Mouse (Mus musculus) midbrain, embryonic 16.5 days (tissue): ENCODE measurements around the gene Gatd1. TPM values are rescaled to one million over a fixed set of nuclear protein-coding genes. Genes with fewer than 3 reads are reported as not detected.

Source experiments
- ATAC-seq: fragments of 200-750 bp; cut with Nextera tagmentation; 2 replicates; pipeline ENCODE4 v1.8.0; 2017; ENCODE audit warnings: moderate TSS enrichment
- H3K27ac ChIP-seq: fragments of 300-500 bp; sonication (generic); 2 replicates; pipeline ENCODE4 v1.5.1; 2014; ENCODE audit warnings: mild to moderate bottlenecking, low read length, mixed read lengths
- H3K27me3 ChIP-seq: fragments of 300-500 bp; sonication (generic); 2 replicates; pipeline ENCODE4 v1.6.1; 2014; ENCODE audit warnings: low read depth, low read length, mixed read lengths; ENCODE audit not compliant: control insufficient read depth, insufficient read depth
- H3K36me3 ChIP-seq: fragments of 300-500 bp; sonication (generic); 2 replicates; pipeline ENCODE4 v1.6.1; 2014; ENCODE audit warnings: mild to moderate bottlenecking, low read length, moderate library complexity, mixed read lengths; ENCODE audit not compliant: control insufficient read depth, insufficient read depth
- H3K4me1 ChIP-seq: fragments of 300-500 bp; sonication (generic); 2 replicates; pipeline ENCODE4 v1.6.1; 2014; ENCODE audit warnings: mild to moderate bottlenecking, low read length, mixed read lengths; ENCODE audit not compliant: control insufficient read depth, insufficient read depth
- H3K4me2 ChIP-seq: fragments of 300-500 bp; sonication (generic); 2 replicates; pipeline ENCODE4 v1.6.1; 2014; ENCODE audit warnings: mild to moderate bottlenecking, low read length, mixed read lengths
- H3K4me3 ChIP-seq: fragments of 300-500 bp; sonication (generic); 2 replicates; pipeline ENCODE4 v1.5.1; 2014; ENCODE audit warnings: low read depth, mild to moderate bottlenecking, low read length, moderate library complexity, mixed read lengths
- H3K9ac ChIP-seq: fragments of 300-500 bp; sonication (generic); 2 replicates; pipeline ENCODE4 v1.6.1; 2014; ENCODE audit warnings: low read depth, low read length, mixed read lengths
- H3K9me3 ChIP-seq: fragments of 300-500 bp; sonication (generic); replicated peaks from 2 replicates; pipeline ENCODE4 v1.6.1; 2014; ENCODE audit warnings: mild to moderate bottlenecking, low read length, mixed read lengths; ENCODE audit not compliant: control insufficient read depth, poor library complexity, severe bottlenecking
- WGBS: fragments of 180-500 bp; shearing (Covaris S2); extraction: QIAGEN DNeasy Blood & Tissue Kit; methylation state at CpG from one replicate; pipeline ENCODE4 v1.1.7; 2014; 5-methylcytosine and 5-hydroxymethylcytosine counted together
- polyA plus RNA-seq: library from polyadenylated mRNA; unstranded; fragments of >200 nt; fragmentation: Nextera tagmentation; extraction: Ambion mirVana; gene quantifications from 2 replicates; pipeline ENCODE4 v1.2.1, GENCODE M21; 2015

Gatd1 gene
- polyA plus RNA-seq, 1 experiment from 2014 or later = 54.9 TPM

GRCm38 (mm10) chr7:141432186-141432611, 18.3 kb upstream of the Gatd1 start:
- H3K27me3 ChIP-seq = no peaks in the 10 kb centered on the region
- no peak overlapping the region for H3K4me3 ChIP-seq
- ATAC-seq = no peak
- no peak overlapping the region for H3K27ac ChIP-seq
- H3K9me3 ChIP-seq = no peaks in the 10 kb centered on the region
- H3K9ac ChIP-seq = no peak overlapping the region
- peaks cover 32% of the 10 kb centered on the region for H3K36me3 ChIP-seq
- H3K4me2 ChIP-seq = no peak overlapping the region
- H3K4me1 ChIP-seq = peaks cover 51% of the 10 kb centered on the region
- 91% methylated on average over 8 of the region's 8 CpGs for WGBS

GRCm38 (mm10) chr7:141431434-141432185, 17.7 kb upstream of the Gatd1 start:
- no peaks in the 10 kb centered on the region for H3K9me3 ChIP-seq
- no peak overlapping the region for H3K27ac ChIP-seq
- WGBS = 95% methylated on average over 19 of the region's 19 CpGs
- no peak overlapping the region for H3K4me3 ChIP-seq
- peaks cover 49% of the 10 kb centered on the region for H3K4me1 ChIP-seq
- H3K36me3 ChIP-seq = peaks cover 35% of the 10 kb centered on the region
- H3K27me3 ChIP-seq = no peaks in the 10 kb centered on the region
- no peak for ATAC-seq
- no peak overlapping the region for H3K4me2 ChIP-seq
- H3K9ac ChIP-seq = 0 out of 2 replicates have a peak overlapping the region, but pooled peaks have one; percentile 14

GRCm38 (mm10) chr7:141430585-141431240, 16.8 kb upstream of the Gatd1 start:
- Histone ChIP-seq H3K27ac (no peak overlapping the region), H3K27me3 (no peaks in the 10 kb centered on the region), H3K4me1 (peaks cover 40% of the 10 kb centered on the region), H3K4me2 (no peak overlapping the region), H3K9ac (no peak overlapping the region), H3K4me3 (no peak overlapping the region), H3K9me3 (no peaks in the 10 kb centered on the region), H3K36me3 (peaks cover 41% of the 10 kb centered on the region)
- no peak for ATAC-seq
- 95% methylated on average over 9 of the region's 9 CpGs for WGBS

DNA sequence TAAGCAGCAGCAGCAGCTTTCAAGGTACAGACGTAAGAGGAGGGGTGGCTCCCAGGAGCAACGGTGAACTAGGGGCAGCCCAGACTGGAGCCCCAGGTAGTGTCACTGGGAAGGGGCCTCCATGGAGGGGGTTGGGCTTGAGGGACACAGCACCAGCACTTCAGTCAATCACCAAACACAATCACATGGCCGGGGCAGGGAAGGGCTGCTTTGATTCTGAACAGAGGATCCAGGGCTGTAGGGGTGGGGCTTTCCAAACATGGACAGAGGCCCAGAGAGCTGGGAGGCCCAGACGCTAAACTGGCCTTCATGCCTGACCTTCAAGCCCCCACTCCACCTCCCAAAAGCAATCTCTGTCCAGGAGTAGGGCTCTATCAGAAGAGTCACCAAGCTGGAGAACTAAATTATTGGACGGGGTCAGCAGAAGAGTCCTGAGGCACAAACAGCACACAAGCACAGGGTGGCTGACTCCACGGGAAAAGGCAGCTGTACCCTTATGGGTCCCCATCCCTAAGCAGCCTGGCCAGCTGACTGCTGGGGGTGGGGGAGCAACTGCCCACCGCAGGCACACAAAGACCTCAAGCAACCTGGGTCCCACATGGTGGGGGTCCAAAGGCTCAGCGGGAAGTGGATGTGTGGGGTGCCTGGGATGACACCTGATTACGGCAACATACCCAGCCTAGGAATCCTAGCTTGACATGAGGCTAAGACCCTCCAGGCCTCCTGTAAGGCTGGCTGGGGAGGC, 16.1 kb upstream of the Gatd1 start:
- Histone ChIP-seq H3K9me3 (no peaks in the 10 kb centered on the region), H3K4me3 (peak overlapping the region; percentile 55), H3K4me2 (peak overlapping the region; percentile 76), H3K27ac (no peak overlapping the region; the same call in 1 of the 2 replicates), H3K36me3 (peaks cover 41% of the 10 kb centered on the region), H3K27me3 (no peaks in the 10 kb centered on the region), H3K4me1 (peaks cover 34% of the 10 kb centered on the region), H3K9ac (peak overlapping the region; percentile 86)
- ATAC-seq = 0 out of 2 replicates have a peak, but pooled peaks have one; percentile 12
- WGBS = 61% methylated on average over 9 of the region's 9 CpGs

DNA sequence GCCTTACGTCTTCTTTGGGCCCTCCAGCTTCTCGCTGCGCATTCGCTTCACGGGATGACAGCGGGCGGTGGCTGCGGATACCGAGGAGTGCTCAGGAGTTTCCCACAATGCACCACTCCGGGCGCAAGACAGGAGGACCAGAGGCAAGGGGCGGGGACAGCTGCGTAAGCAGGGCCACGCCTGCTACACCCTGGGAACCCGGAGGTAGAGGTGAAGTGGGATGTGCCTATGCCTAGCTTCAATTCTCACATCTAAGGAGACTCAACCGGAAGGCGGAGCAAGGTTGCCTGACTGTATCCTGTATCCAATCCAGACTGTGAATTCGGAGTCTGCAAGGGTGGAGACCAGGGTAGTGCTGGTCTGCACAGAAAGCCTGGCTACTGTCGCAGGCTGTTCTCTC, 15.4 kb upstream of the Gatd1 start, which contains the start of gene Cend1:
Gene Cend1, minus strand, starts transcription at position 182 of the 400 bp plus-strand sequence.
- Histone ChIP-seq H3K27me3 (no peaks in the 10 kb centered on the region), H3K9ac (peak within 1 kb of the TSS; percentile 86), H3K27ac (peak within 1 kb of the TSS; percentile 78), H3K4me2 (peak within 1 kb of the TSS; percentile 76), H3K4me1 (peaks cover 30% of the 10 kb centered on the region), H3K9me3 (no peaks in the 10 kb centered on the region), H3K36me3 (peaks cover 41% of the 10 kb centered on the region), H3K4me3 (peak within 1 kb of the TSS; percentile 55)
- ATAC-seq = peak; percentile 79
- WGBS = 3% methylated on average over 19 of the region's 19 CpGs

DNA sequence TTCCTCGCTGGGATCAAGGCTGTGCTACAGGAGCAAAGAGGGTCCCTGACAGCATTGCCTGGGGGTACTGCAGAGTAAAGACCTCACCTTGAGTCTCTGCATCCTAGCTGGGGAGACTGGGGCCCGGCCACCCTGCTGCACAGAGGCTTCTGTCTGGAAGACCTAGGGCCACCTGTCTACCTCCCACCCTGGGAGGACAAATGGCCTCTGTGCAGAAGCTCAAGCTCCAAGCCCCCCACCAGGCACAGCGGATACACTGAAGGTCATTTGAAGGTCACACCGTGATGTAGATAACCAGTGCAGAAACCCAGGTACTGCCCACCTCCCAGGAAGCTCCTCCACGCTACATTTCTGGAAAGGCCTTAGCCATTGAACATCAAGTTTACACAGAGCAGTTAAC, 14.8 kb upstream of the Gatd1 start:
- Histone ChIP-seq H3K36me3 (peaks cover 40% of the 10 kb centered on the region), H3K4me1 (peaks cover 24% of the 10 kb centered on the region), H3K9ac (peak overlapping the region; percentile 86), H3K27me3 (no peaks in the 10 kb centered on the region), H3K9me3 (no peaks in the 10 kb centered on the region), H3K4me2 (peak overlapping the region; percentile 76), H3K27ac (peak overlapping the region; percentile 78), H3K4me3 (peak overlapping the region; percentile 55)
- ATAC-seq = no peak
- WGBS = 59% methylated on average over 5 of the region's 5 CpGs

DNA sequence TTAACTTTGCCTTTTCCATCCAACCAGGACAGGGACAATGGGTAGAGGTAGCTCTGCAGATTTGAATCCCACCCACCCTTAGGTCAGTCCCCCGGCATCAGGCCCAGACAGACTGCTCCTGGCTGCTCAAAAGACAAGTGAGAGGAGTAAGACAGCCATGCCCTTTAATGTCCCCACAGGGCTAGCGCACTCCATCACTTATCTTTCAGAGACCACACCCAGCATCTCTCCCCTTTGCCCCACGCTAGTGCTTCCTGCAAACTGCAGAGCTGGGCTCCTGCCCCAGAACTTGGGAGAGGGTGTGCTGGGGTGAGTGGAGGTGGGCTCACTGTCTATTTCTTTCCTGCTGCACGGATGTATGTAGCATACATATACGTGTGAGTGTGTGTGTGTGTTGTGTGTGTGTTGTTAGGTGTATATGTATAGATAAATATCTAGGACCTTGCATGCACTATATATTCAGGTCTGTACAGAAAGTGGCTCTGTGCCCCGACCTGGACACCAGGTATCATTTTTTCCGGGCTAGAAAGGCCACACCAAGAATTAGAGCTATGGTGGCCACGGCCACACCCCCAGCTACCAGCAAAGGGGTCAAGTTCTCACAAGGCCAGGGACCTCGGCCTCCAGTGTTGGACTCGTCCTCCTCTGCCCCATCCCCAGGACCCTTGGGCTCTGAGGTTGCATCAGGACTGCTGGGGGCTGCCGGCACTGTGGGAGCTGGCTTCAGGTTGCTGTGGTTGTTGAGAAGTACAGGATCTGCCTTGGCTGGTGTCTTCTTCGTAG, 13.2 kb upstream of the Gatd1 start:
- no peak for ATAC-seq
- no peak overlapping the region for H3K9ac ChIP-seq
- WGBS = 90% methylated on average over 12 of the region's 12 CpGs

DNA sequence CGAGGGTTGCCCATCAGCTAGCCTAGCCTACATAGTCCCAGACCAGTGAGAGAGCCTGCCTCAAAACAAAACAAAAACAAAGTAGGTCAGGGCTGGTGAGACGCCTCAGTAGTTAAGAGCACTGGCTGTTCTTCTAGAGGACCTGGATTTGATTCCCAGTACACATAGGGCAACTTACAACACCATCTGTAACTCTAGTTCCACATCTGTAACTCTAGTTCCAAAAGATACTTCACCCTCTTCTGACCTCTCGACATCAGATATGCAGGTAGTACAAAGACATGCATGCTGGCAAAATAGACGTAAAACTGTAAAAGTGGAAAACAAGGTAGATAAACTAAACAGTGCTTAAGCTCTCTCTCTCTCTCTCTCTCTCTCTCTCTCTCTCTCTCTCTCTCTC, 9.9 kb upstream of the Gatd1 start:
- H3K36me3 ChIP-seq = peaks cover 14% of the 10 kb centered on the region
- 70% methylated on average over 4 of the region's 4 CpGs for WGBS

More for the DNA sequence above, 13.2 kb upstream of the Gatd1 start:
- peaks cover 13% of the 10 kb centered on the region for H3K4me1 ChIP-seq
- H3K9me3 ChIP-seq = no peaks in the 10 kb centered on the region
- H3K27me3 ChIP-seq = no peaks in the 10 kb centered on the region; the same call in 1 of the 2 replicates
- peaks cover 32% of the 10 kb centered on the region for H3K36me3 ChIP-seq
- no peak overlapping the region for H3K4me3 ChIP-seq
- H3K4me2 ChIP-seq = no peak overlapping the region
- H3K27ac ChIP-seq = no peak overlapping the region

More for the DNA sequence above, 9.9 kb upstream of the Gatd1 start:
- Histone ChIP-seq H3K4me3 (no peak overlapping the region), H3K9ac (no peak overlapping the region), H3K9me3 (no peaks in the 10 kb centered on the region), H3K27me3 (no peaks in the 10 kb centered on the region; the same call in 1 of the 2 replicates), H3K4me1 (peaks cover 8% of the 10 kb centered on the region), H3K27ac (no peak overlapping the region), H3K4me2 (no peak overlapping the region)
- ATAC-seq = no peak
